Mouse (Mus musculus): ENCODE measurements around the gene Apip. TPM values are rescaled to one million over a fixed set of nuclear protein-coding genes. Genes with fewer than 3 reads are reported as not detected.

Gene Apip
- polyA plus RNA-seq, 1 experiment from 2014 or later: 47.5 TPM

GRCm38 (mm10) chr2:103131145-103131544 lies 57.7 kb downstream of the Apip start:
- no peak overlapping the region for H3K27ac ChIP-seq
- 23% methylated on average over 4 of the region's 4 CpGs for WGBS (ENCODE audit: missing documents)
- H3K79me2 ChIP-seq (ENCODE audit: inconsistent target): no peaks in the 10 kb centered on the region
- no peak overlapping the region for H3K4me3 ChIP-seq (ENCODE audit: inconsistent target)
- no peaks in the 10 kb centered on the region for H3K36me3 ChIP-seq (ENCODE audit: inconsistent target)

- Histone ChIP-seq H3K4me3 (ENCODE audit: inconsistent target) (no peak overlapping the region), H3K36me3 (ENCODE audit: inconsistent target) (no peaks in the 10 kb centered on the region), H3K27ac (no peak overlapping the region), H3K79me2 (ENCODE audit: inconsistent target) (no peaks in the 10 kb centered on the region)
- WGBS (ENCODE audit: missing documents): 29% methylated on average over 8 of the region's 8 CpGs
Measured at GRCm38 (mm10) chr2:103138529-103139265, 65.2 kb downstream of the Apip start.

Other genes with a start within 250 kb of the Apip start
- gene Cd44, start 172.0 kb upstream of the Apip start, polyA plus RNA-seq (2018): 109 to 325 TPM (median 215 TPM) in 3 replicates
- 11.4 to 17.7 TPM (median 17.0 TPM) in 3 replicates for gene Pdhx, start 162 bp upstream of the Apip start, polyA plus RNA-seq (2018)
- gene Ehf, start 229.6 kb downstream of the Apip start, polyA plus RNA-seq (2018): 0.11 TPM in 1 of 3 replicates, not detected in the others